Mouse (Mus musculus) liver, embryonic 14.5 days (tissue): ENCODE results near the gene Polr2f.

Experiments used
- CTCF ChIP-seq: IDR thresholded peaks from 2 replicates; pipeline ENCODE4 v1.5.1; 2016; ENCODE audit warnings: antibody characterized with exemption, low read depth, control low read depth
- EP300 ChIP-seq: IDR thresholded peaks from 2 replicates; pipeline ENCODE4 v1.6.1; 2016; ENCODE audit warnings: antibody characterized with exemption, low read depth

GRCm38 (mm10) chr15:79115276-79115675, 25.5 kb upstream of the Polr2f start:
- TF ChIP-seq CTCF (no peak), EP300 (no peak)
